Mouse (Mus musculus): ENCODE measurements around the gene Lmo1. TPM values are rescaled to one million over a fixed set of nuclear protein-coding genes. Genes with fewer than 3 reads are reported as not detected.
A peak's percentile ranks its signal among the peaks of the same experiment; 100 is the strongest.

Gene Lmo1
- total RNA-seq (2021), result 1 to 10 TPM; 2.6 to 3.5 TPM
- long read RNA-seq, experiment 1, transcript Lmo1-202 (4 exons, 912 nt), result major isoform, 6 of 7 reads
- long read RNA-seq, experiment 1, partial matches to known transcripts, result 1 of 7 reads
- long read RNA-seq, experiment 1, other reads (novel, unspliced or antisense), result 0 of 7 reads
- long read RNA-seq, experiment 2, partial matches to known transcripts, result 0 of 3 reads
- long read RNA-seq, experiment 2, other reads (novel, unspliced or antisense), result 0 of 3 reads

DNA sequence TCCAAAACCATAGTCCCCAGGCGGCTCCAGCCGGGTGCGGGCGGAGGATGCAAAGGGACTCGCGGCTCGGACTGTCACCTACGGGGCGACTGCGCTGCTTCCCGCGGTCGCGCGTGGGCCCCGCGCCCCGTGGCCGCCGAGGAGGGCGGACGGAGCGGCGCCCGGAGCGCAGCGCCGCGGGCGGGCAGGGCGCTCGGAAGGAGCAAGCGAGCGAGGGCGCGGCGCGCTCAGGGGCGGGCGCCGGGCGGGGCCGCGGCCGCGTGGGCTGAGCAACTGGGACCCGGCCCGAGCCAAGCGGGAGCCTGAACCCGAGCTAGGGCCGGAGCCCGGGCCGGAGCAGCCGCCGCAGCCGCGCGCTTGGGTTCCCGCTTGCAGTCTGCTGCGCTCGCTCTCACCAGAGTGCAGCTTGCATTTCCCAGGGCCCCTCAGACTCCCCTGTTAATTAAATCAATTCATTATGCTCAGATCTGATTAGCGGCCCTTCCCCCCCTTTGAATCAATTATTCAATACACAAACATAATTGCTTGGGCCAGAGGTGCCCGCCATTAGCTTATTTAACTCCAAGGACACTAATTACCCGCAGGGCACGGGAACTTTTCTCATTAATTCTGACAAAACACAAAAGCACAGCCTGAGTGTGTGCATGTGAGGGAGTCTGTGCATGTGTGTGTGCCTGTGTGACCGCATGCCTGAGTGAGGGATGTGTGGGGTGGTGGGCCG lies at the start of gene Lmo1:
TSS of gene Lmo1 (minus strand) at position 259 of the 721 bp plus-strand sequence.
- DNase-seq, result peak; percentile 47 to 57

DNA sequence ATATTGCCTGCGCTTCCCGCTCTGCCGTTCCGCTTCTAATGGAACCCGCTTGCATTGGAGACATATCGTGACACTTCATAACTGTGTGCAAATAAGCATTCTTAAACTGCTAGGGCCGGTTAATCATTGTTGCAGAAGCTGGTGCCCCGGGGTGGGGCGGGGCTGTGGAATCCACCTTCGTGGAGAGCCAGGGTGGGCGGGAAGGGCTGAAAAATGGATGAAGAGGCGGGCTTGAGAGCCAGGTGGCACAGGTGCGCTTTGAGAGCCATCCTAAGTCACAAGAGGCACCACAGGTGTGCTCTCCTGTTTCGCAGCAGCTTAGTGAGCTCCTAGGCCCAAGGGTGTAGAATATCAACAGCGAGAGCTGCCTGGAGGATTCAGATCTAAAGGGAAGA lies 46.7 kb upstream of the Lmo1 start:
- no peak for DNase-seq

DNA sequence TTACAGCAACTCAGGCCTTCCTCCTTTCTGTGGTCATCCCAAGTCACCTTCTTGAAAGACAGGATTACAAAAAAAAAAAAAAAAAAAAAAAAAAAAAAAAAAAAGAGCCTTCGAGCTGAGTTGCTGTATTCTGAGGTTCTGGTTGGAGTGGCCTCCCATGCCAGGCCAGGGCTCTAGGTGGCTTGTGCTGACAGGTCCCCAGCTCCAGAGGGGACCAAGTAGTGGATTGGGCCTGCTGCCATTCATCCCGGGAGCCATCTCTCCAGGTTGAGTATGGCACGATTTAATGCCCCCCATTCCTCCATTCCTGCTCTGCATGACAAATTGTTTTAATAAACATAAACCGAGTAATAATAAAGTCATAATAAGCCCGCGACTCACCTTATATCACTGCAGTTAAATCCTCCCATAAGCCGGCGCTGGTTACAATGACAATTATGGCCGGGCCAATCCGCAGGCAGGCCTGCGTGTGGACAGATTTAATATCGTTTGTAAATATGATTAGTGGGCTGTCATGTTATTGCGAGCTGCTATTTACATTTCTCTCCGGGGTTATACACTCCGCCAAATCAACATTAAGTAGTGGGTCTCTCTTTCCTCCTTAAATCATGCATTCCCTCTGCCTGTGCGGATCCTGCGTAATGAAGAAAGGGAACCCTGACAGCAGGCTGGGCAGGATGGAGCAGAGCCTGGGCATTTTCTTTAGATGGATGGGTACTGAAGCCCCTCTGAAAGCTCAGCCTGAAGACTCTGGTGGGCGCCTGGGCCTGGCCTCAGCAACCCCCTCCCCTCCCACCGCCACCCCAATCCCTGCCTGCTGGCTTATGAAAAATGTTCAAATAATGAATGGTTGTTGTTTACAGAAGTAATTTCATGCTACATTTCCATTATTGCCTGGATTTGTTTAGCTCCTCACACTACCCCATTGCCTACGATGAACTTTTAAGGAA lies 46.0 kb upstream of the Lmo1 start:
- DNase-seq, result no peak

DNA sequence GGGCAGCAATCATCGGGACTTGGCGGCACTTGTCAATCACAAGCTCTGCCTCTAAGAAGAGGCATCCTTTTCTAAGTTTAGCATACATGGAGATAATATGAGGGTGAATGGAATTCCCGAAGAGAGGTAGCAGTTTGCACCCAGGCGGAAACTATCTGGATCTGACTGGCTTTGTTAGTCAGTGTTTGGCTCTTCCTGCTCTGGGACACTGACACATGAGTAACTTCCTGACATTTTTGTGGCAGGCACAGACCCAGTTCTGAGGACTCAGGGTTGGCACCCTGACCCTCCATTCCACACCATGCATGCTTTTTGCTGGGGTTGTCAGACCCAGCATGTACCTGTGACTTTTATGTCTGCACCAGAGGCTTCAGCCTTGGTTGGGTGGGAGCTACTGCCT lies 45.0 kb upstream of the Lmo1 start:
- no peak for DNase-seq

DNA sequence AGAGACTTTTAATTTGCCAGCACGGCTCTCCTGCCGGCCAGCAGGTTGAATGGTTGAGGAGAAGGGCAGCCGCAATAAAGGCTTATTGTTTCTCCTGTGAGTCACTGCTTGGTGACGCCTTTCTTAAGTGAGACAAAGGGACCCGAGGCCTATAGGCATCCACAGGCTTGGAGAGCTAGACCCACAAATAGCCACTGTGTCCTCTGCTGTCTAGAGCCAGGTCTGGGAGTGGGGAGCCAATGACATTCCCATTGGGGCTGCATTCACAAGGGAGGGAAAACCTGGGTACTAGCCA lies 43.9 kb upstream of the Lmo1 start:
- DNase-seq, result no peak

DNA sequence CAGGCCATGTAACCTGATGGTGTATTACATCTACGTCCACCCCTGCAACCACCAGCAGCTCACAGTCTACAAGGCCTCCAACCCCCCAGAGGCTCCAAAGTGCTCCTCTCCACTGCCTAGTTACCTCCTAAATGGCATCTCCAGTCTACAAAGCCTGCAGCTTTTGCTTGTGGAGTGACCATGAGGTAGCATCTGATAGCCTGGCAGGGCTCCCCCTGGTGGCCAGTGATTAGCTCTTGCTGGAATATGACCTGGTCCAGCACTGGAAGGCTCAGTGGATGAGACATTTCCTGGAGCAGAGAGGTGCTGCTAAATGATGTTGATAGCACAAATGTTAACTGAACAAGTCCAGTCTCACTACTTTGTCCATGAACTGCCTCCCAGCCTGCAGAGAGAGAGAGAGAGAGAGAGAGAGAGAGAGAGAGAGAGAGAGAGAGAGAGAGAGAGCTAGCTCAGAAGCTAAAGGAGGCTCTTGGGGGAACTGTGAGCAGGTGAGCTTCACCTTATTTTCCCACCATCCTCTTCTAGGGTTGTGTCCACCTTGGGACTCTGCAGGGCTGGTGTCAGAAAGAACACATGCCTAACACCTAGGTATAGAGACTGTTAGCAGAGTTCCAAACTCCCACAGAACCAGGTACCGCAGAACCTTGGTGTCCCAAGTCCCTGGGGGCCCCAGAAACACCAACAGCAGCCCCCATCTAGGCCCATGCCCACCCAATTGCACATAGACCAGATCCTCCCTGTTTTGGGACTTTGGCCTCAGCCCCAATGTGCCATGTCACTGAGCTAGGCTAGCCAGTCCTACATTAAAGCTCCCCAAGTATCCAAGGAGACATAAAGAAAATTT lies 43.3 kb upstream of the Lmo1 start:
- DNase-seq, result peak; percentile 66 to 88

DNA sequence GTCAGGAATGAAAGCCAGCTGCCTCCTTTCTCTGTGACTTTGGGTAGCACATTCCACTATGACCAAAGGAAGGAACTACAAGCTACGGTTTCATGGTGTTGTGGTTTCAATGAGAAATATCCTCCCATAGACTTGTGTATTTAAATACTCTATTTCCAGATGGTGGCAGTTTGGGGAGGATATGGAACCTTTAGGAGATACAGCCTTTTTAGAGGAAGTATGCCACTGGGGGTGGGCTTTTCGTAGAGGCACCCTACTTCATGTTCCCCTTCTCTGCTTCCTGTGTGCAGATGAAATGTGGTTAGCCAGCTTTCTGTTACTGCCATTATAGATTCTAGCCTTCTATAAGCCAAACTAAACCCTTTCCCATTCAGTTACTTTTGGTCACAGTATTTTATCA lies 34.8 kb upstream of the Lmo1 start:
- DNase-seq, result peak in 1 of 2 experiments; percentile 16

DNA sequence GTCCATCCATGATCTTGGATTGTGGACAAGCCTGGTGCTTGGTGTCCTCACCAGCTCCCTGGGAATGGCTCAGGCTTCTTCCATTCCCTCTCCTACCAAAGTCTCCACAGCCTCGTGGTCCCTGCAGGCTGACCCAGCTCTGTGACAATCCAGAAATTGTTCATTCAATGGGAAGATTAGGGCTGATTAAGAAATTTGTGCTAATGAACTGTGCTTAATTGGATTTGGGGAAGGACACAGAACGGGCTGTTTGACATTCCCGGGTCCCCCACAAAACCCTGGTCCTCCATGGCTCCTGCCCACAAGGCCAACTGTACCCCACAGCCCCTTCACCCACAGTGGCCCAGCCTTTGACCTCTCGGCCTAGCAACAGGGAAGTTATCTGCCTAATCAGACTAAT lies 32.8 kb upstream of the Lmo1 start:
- no peak for DNase-seq

DNA sequence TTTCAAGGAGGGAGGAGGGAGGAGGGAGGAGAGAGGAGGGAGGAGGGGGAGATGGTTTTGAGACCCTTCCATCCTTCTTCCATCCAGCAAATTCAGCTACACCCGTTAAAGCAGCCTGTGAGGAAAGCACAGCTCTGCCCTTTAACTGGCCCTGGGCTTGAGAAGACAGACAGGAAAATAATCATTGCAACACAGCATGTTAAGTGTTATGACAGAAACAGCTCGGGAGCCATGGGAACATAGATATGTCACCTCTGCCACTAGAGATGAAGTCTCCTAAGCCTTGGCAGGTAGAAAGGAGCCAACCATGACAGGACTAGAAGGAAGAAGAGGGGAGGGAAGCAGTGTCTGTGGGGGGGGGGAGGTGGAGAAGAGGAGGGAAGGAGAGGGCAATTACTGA lies 31.4 kb upstream of the Lmo1 start:
- DNase-seq, result no peak

DNA sequence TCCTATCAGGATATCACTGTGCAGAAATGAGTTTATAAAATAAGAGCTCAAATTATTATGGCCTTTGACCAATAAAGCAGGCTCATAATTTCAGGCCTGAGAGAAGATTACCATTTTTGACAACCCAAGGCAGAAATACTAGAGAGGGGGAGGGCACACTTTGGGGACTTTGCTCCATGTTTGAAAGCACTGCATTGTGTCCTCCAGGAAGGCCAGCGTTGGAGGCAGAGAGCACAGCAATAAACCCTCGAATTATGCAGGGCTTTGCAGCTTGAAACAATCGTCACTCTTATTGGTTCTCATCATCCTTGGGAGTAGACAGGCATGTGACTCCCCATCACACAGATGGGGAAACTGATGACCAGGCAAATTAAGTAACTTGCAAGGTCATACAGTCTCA lies 28.1 kb upstream of the Lmo1 start:
- no peak for DNase-seq

DNA sequence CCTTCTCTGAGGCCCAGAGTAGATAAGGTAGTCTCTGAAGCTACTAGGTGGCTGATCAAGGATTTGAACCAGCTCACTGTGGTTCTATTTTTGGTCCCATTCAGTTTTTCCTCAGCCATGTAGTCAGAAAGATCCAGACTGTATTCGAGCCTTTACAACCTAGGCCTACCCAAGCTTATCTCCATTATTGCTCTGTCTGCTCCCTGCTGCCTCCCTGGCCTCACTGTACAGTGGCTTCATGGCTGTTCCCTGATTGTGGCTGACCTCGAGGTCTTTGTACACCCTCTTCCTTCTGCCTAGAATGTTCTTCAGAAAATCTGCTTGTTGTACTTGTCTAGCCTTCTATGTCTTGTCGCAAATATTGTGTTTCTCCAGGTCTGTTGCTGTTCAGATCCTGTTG lies 25.6 kb upstream of the Lmo1 start:
- DNase-seq, result no peak

DNA sequence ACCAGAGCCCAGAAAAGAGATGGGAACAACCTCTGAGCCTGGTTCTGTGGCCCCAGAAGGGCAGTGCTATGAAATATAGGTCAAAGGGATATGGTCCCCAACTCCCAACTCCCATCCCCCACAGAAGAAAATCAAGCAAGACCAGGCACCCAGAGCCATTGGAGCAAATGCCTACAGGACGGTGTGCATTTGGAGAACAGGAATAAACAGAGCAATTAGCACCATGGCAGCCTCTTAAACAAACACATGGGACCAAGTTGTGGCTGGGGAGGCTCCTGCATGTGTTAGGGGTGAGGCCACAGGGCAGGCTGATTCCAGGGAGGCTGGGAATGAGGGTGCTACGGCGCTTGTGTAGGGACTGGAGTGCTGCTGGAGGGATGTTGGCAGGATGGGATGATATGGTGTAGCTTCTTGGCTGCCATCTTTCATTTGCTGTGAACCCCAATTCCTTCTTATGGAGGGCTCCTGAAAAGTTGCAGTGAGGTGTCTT lies 22.2 kb upstream of the Lmo1 start:
- DNase-seq, result no peak

DNA sequence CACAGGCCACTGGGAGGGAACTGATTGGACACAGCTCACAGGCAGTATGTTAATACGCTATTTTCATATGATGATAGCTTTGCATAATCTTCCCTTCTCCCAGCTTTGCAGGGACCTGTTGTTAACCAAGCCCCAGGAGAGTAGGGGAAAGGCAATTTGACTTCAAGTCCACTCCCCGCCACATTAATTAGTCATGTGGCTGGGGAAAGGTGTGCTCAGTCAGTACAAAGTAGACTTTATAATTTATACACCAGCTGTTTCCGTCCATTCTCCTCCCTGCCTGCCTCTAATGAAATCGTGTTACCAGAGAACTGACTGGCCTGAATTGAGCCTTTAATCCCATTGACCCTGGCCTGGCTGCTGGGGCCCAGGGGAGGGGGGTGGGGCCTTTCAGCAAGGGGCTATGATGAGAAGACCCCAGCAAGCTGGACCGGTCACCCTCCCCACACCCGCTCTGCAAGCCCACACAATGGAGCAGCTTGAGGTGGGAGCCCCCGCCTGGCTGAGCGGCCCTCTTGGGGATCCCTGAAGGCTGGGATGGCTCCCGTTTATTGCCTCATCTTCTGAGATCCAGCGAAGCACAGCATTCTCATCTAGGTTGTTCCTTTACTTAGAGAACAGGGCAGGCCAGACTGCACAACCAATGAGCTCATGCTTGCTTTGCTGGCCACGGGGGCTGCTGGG lies 21.5 kb upstream of the Lmo1 start:
- peak in 1 of 2 experiments; percentile 56 for DNase-seq

DNA sequence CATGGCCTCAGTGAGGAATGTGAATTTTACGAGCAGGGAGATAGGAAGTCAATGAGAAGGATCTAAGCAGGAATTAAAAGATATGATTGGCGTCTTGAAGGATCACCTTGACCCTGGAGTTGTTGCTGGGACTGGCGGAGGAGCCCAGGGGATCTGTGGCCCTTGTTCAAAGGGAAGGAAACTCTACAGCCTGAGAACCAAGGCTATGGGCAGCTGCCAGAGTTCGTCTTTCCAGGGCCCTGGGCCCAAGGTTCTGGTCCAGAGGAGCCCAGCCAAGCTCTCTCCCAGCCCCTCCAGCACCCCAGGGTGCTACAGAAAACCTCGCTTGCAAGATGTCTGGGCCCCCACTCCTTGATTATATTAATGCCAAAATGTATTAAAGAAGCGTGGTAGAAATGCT lies 21.0 kb upstream of the Lmo1 start:
- no peak for DNase-seq

DNA sequence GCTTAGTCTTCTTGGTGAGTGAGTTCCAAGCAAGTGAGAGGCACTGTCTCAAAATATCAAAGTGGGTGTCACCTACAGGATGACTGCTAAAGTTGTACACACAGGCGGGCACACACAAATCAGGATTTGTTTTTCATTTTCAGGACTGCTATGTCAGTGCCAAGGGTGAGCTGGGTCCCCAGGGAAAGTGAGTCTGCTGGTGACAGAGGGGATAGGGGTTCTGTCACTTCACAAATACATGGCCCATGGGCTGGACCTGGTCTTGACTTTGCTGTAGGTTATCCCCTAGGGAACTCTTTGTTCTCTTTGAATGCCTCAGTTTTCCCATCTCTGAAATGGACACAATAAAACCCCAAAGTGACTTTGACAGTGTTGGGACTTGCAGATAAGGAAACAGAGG lies 19.8 kb upstream of the Lmo1 start:
- DNase-seq, result no peak

DNA sequence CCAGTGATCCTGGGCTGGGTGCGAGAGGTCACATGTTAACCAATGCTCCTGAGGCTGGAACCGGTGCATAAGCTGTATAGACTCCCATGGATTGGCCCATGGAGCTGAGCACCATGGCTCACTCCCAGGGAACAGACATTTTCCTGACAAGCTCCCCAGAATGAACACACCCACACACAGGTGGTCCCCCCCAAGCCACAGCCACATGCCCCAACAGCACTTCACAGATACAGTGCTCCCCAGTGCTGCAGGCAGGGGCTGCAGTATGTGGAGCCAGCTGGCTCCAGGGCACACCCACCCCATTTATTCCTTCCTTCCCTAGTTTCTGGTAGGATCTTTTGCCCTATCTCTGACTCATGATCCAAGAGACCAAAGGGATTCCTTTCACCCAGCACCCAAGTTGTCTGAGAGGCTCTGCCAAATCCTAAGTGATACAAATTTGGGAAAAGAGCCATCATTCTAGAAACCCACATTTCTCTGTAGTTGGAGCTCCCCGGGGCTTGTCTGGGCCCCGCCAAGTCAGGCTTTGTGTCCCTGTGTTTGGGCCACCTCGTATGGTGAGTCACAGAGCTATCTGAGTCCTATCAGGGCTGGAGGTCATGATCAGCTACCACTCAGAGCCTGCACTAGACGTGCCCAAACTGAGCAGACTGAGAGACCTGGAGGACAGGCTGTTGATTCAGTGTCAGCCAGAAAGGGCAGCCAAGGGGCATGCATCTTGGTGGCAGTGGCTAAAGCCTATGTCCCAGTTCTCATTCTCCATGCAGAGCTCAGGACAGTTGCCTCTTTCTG lies 12.4 kb upstream of the Lmo1 start:
- DNase-seq, result peak; percentile 43 to 73

DNA sequence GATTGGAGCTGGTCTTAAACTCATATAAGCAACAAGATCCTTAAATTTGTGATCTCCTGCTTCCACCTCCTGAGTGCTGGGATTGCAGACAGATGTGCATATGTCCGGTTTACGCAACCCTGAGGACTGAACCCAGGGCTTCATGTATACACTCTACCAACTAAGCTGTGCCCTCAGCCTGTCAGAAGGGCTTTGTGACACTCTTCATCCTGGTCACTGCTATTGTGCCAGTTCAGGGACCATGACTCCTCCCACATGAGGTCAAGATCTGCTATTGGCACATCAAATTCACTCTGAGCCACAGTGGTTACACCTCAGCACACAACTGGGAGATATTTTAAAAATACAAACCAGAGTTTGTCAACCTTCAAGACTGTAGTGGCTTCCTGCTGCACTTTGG lies 11.0 kb upstream of the Lmo1 start:
- no peak for DNase-seq

DNA sequence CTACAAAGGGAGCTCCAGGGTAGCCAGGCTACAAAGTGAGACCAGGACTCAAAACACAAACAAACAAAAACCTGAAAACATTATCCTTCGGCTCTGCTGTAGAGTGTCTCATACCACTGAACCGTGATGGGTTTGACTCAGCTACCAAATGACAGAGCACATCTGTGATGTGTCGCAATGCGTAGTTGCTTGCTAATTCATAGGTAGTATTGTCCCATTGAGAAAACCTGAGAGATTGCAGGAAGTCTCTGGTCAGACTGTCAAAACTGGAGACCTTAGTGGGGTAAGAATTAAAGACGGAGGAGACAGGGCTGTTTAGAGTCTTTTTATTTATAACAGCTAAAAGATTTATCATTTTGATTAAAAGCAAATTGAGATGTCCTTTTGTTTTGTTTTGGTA lies 10.6 kb upstream of the Lmo1 start:
- no peak for DNase-seq

DNA sequence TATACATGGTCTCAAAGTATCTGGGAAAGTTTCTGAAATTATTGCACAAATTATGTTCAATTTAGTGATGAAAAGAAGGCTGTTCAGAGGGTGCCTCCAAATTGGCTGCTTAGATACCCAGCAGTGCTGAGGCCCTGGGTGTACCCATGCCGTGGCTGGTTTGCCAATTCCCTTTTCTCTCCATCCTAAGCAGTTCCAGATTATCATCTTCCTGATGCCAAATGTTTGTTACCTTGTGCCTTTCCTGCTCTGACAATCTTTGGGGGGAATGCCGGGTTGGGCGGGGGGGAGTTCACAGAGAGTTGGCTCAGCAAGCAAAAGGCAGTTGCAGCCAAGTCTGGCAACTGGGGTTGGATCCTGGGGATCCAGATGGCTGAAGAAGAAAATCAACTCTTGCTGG lies 1.7 kb upstream of the Lmo1 start:
- no peak for DNase-seq

All from heart, adult 18-20 months (tissue).